Mouse (Mus musculus) stomach, postnatal 0 days (tissue): Measurements from ENCODE around the gene Apobec3. TPM values are rescaled to one million over a fixed set of nuclear protein-coding genes. Genes with fewer than 3 reads are reported as not detected.
"Not testable (repeated sequence)": the region's sequence is repeated elsewhere in the genome, so short reads cannot be mapped to it uniquely, and the experiment has no call there.

Experiments used
- ATAC-seq: fragments of 200-750 bp; cut with Nextera tagmentation; 2 replicates; pipeline ENCODE4 v1.8.0; 2017; ENCODE audit not compliant: low FRiP score, low TSS enrichment
- DNase-seq: peaks from one replicate; pipeline ENCODE4 v3.0.0-alpha.2; 2016; ENCODE audit warnings: low spot score
- H3K27ac ChIP-seq: fragments of 300-500 bp; sonication (generic); replicated peaks from 2 replicates; pipeline ENCODE4 v1.5.1; 2014; ENCODE audit warnings: mild to moderate bottlenecking, control low read depth
- H3K27me3 ChIP-seq: fragments of 300-500 bp; sonication (generic); 2 replicates; pipeline ENCODE4 v1.6.1; 2014; ENCODE audit warnings: low read length; ENCODE audit not compliant: control insufficient read depth, insufficient read depth
- H3K36me3 ChIP-seq: fragments of 300-500 bp; sonication (generic); 2 replicates; pipeline ENCODE4 v1.6.1; 2014; ENCODE audit warnings: low read length, mixed read lengths; ENCODE audit not compliant: control insufficient read depth, insufficient read depth
- H3K4me1 ChIP-seq: fragments of 300-500 bp; sonication (generic); replicated peaks from 2 replicates; pipeline ENCODE4 v1.6.1; 2014; ENCODE audit warnings: antibody characterized with exemption; ENCODE audit not compliant: control insufficient read depth, insufficient read depth
- H3K4me2 ChIP-seq: fragments of 300-500 bp; sonication (generic); replicated peaks from 2 replicates; pipeline ENCODE4 v1.6.1; 2014; ENCODE audit warnings: low read depth, mild to moderate bottlenecking, control low read depth, moderate library complexity
- H3K4me3 ChIP-seq: fragments of 300-500 bp; sonication (generic); 2 replicates; pipeline ENCODE4 v1.5.1; 2014; ENCODE audit warnings: low read depth, low read length, control low read depth
- H3K9ac ChIP-seq: fragments of 300-500 bp; sonication (generic); 2 replicates; pipeline ENCODE4 v1.6.1; 2014; ENCODE audit warnings: mild to moderate bottlenecking, low read length, control low read depth, mixed read lengths
- H3K9me3 ChIP-seq: fragments of 300-500 bp; sonication (generic); 2 replicates; pipeline ENCODE4 v1.6.1; 2016; ENCODE audit warnings: low read length; ENCODE audit not compliant: control insufficient read depth
- CTCF ChIP-seq: IDR thresholded peaks from 2 replicates; pipeline ENCODE4 v1.5.1; 2016; ENCODE audit warnings: antibody characterized with exemption, low read depth, mild to moderate bottlenecking, moderate library complexity
- EP300 ChIP-seq: optimal IDR thresholded peaks from 2 replicates; pipeline ENCODE3; 2016; ENCODE audit warnings: antibody characterized with exemption
- WGBS: fragments of 180-500 bp; shearing (Covaris S2); extraction: QIAGEN DNeasy Blood & Tissue Kit; methylation state at CpG from one replicate; pipeline ENCODE4 v1.1.7; 2014; 5-methylcytosine and 5-hydroxymethylcytosine counted together
- polyA plus RNA-seq: library from polyadenylated mRNA; unstranded; fragments of >200 nt; fragmentation: Nextera tagmentation; extraction: Ambion mirVana; gene quantifications from 2 replicates; pipeline ENCODE4 v1.2.1, GENCODE M21; 2015

Gene Apobec3
- polyA plus RNA-seq, 1 experiment from 2014 or later: 18.5 TPM

- no peak for TF ChIP-seq CTCF
- no peak for TF ChIP-seq EP300
- H3K9me3 ChIP-seq: no peaks in the 10 kb centered on the region
- no peak overlapping the region for H3K9ac ChIP-seq
- no peak overlapping the region for H3K4me3 ChIP-seq
- 72% methylated on average over 12 of the region's 12 CpGs for WGBS
- no peaks in the 10 kb centered on the region for H3K27me3 ChIP-seq
- DNase-seq: no peak
- ATAC-seq: no peak
- H3K27ac ChIP-seq: no peak overlapping the region
- H3K4me1 ChIP-seq: 0 out of 2 replicates have a peak, but pooled peaks cover 2% of the 10 kb centered on the region
- no peak overlapping the region for H3K4me2 ChIP-seq
- H3K36me3 ChIP-seq: 0 out of 2 replicates have a peak, but pooled peaks cover 2% of the 10 kb centered on the region
Observed at GRCm38 (mm10) chr15:79905211-79905610, 13.8 kb downstream of the Apobec3 start.

DNA sequence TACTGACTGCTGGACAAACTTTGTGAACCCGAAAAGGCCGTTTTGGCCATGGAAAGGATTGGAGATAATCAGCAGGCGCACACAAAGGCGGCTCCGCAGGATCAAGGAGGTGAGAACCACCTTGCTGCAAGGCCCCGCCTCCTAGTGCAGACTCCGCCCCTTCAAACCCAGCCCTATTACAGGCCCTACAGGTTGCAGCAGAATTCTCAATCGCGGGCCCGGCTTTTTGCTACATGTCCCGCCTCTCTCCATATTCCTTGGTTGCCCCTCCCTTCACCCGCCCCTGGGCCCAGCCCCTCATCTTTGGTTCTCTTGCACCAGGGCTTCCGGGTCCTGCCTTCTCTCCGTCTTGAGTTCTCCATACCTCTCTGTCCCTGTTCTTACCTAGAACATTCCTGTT, 15.4 kb downstream of the Apobec3 start:
- no peaks in the 10 kb centered on the region for H3K27me3 ChIP-seq
- ATAC-seq: peak; percentile 84
- 0 out of 2 replicates have a peak, but pooled peaks cover 2% of the 10 kb centered on the region for H3K36me3 ChIP-seq
- H3K27ac ChIP-seq: no peak overlapping the region
- H3K4me3 ChIP-seq: no peak overlapping the region
- 30% methylated on average over 14 of the region's 14 CpGs for WGBS
- H3K4me1 ChIP-seq: no peaks in the 10 kb centered on the region
- peak; percentile 90 for DNase-seq
- H3K9ac ChIP-seq: no peak overlapping the region
- no peaks in the 10 kb centered on the region for H3K9me3 ChIP-seq
- H3K4me2 ChIP-seq: no peak overlapping the region
- TF ChIP-seq EP300 (no peak), CTCF (no peak)

DNA sequence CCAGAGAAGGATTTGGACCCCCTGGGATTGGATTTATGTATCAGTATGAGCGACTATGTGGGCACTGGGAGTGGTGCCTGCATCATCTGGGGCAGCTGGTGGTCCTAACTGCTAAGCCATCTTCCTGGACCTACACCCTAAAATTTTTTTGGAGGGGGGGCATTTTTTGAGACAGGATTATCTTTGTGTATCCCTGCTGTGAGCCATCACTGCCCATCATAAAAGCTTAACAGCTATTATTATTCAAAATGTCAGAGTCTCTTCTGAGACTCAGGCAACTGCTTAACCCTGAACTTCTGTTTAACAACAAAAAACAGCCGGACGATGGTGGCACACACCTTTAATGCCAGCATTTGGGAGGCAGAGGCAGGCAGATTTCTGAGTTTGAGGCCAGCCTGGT, 17.5 kb downstream of the Apobec3 start:
- not testable (repeated sequence) for H3K9ac ChIP-seq, H3K27me3 ChIP-seq, H3K4me2 ChIP-seq, H3K36me3 ChIP-seq, H3K27ac ChIP-seq, H3K4me3 ChIP-seq, ATAC-seq, DNase-seq, H3K9me3 ChIP-seq, H3K4me1 ChIP-seq
- WGBS: 93% methylated on average over 3 of the region's 3 CpGs

GRCm38 (mm10) chr15:79910812-79911211, 19.4 kb downstream of the Apobec3 start:
- TF ChIP-seq CTCF: peak; percentile 53
- WGBS: 80% methylated on average over 1 of the region's 1 CpGs
- H3K4me3 ChIP-seq, H3K27me3 ChIP-seq, H3K9me3 ChIP-seq, H3K9ac ChIP-seq, H3K4me2 ChIP-seq, H3K4me1 ChIP-seq, H3K36me3 ChIP-seq, H3K27ac ChIP-seq, ATAC-seq, DNase-seq: not testable (repeated sequence)

- no peaks in the 10 kb centered on the region for H3K4me1 ChIP-seq
- H3K36me3 ChIP-seq: 0 out of 2 replicates have a peak, but pooled peaks cover 2% of the 10 kb centered on the region
- H3K9ac ChIP-seq: no peak overlapping the region
- TF ChIP-seq EP300 (no peak), CTCF (no peak)
- no peak overlapping the region for H3K4me2 ChIP-seq
- DNase-seq: no peak
- no peaks in the 10 kb centered on the region for H3K9me3 ChIP-seq
- no peak for ATAC-seq
- 80% methylated on average over 8 of the region's 8 CpGs for WGBS
- H3K27me3 ChIP-seq: no peaks in the 10 kb centered on the region
- no peak overlapping the region for H3K27ac ChIP-seq
- H3K4me3 ChIP-seq: no peak overlapping the region
Observed at GRCm38 (mm10) chr15:79911339-79911738, 19.9 kb downstream of the Apobec3 start.

DNA sequence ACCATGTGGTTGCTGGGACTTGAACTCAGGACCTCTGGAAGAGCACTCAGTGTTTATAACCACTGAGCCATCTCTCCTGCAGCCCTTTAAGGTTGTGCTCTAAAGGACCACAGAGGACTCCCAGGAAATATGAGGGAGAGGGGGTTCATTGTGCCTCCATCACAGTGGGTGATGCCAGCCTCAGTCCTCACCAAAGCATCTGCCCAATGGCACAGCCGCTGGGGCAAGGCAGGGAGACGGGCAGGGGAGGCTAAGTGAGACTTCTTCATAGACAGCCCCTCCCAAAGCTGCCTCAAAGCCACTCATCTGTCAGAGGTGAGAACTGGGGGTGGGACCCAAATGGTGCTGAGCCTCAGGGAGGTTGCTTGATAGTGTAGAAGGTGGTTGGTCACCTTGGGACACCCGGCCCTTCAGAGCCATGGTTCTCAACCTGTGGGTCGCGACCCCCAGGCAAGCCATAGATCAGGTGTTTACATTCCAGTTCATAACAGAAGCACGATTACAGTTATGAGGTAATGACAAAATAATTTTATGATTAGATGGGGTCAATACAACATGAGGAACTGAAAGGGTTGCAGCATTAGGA, 22.4 kb downstream of the Apobec3 start:
- Histone ChIP-seq H3K4me1 (no peaks in the 10 kb centered on the region), H3K4me2 (no peak overlapping the region), H3K27me3 (no peaks in the 10 kb centered on the region), H3K27ac (no peak overlapping the region), H3K9me3 (no peaks in the 10 kb centered on the region), H3K9ac (no peak overlapping the region), H3K4me3 (no peak overlapping the region), H3K36me3 (peaks cover 3% of the 10 kb centered on the region; the same call in 1 of the 2 replicates)
- WGBS: 67% methylated on average over 6 of the region's 6 CpGs
- DNase-seq: no peak
- TF ChIP-seq CTCF: no peak
- no peak for TF ChIP-seq EP300
- no peak for ATAC-seq
